Mouse (Mus musculus) layer of hippocampus, postnatal 14 days (tissue): ENCODE results near the gene Gal3st3. TPM values are rescaled to one million over a fixed set of nuclear protein-coding genes. Genes with fewer than 3 reads are reported as not detected.
A peak's percentile ranks its signal among the peaks of the same experiment; 100 is the strongest.

ENCODE experiments used
- DNase-seq, 2 experiments: peaks; one replicate each; pipeline ENCODE4 v3.0.0; 2021 to 2022; ENCODE audit warnings: low spot score in 2 of 2, mixed read lengths in 1 of 2
- long read RNA-seq, 2 experiments: library from polyadenylated mRNA; stranded (forward); transcript quantifications; one replicate each; pipeline ENCODE4 v2.0.0; 2021
- total RNA-seq, 2 experiments: library from RNA; stranded (reverse); gene quantifications; 2 replicates each; pipeline ENCODE4 v1.2.3; 2021

Gal3st3 gene
- 100 to 1,000 TPM; 129 to 132 TPM for total RNA-seq
- long read RNA-seq, experiment 1, transcript Gal3st3-201 (3 exons, 2,421 nt) = major isoform, 32 of 37 reads
- long read RNA-seq, experiment 1, partial matches to known transcripts = 1 of 37 reads
- long read RNA-seq, experiment 1, other reads (novel, unspliced or antisense) = 4 of 37 reads
- long read RNA-seq, experiment 2, transcript Gal3st3-201 (3 exons, 2,421 nt) = major isoform, 40 of 45 reads
- long read RNA-seq, experiment 2, partial matches to known transcripts = 0 of 45 reads
- long read RNA-seq, experiment 2, other reads (novel, unspliced or antisense) = 5 of 45 reads

DNA sequence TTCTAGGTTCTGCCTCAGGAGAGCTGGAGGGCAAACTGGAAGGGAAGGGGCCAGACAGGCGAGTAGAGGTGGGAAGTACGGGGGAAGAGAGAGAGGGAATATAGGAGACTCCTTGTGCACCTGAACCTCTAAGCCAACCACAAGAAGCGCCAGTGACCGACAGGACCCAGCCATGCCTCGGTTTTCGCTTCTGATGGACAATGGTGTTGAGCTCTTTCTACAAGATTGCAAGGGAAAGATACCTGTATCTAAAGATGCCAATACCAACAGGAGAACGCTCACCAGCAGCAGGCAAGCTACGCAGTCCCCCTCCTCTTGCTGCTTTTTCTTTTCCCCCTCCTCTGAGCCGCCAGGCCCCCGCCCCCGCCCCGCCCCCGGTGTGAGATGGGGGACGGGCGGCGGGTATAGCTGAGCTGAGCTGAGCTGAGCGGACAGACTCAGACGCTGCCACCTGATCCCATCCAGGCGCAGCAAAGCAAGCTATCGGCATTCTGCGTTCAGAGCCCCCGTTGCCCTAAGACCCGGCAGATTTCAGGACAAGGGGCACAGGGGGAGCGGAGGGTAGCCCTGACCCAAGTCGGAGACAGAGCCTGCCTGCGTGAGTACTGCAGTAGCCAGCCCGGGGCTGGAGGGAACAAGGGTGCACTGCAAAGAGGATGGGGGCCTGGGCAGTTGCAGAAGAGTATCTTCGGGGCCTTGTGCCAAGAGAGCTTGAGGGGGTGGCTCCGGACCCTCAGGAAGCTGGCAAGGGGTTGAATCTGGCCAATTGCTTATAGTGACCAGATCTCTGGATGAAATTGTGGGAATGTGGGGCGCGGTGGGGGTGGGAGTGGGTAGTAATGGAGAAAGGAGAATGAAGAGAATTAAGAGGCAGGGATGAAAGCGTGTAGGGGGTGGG lies at the start of gene Gal3st3:
TSS of gene Gal3st3 (plus strand) at position 429 of the 898 bp plus-strand sequence.
- peak; percentile 52 to 63 for DNase-seq

DNA sequence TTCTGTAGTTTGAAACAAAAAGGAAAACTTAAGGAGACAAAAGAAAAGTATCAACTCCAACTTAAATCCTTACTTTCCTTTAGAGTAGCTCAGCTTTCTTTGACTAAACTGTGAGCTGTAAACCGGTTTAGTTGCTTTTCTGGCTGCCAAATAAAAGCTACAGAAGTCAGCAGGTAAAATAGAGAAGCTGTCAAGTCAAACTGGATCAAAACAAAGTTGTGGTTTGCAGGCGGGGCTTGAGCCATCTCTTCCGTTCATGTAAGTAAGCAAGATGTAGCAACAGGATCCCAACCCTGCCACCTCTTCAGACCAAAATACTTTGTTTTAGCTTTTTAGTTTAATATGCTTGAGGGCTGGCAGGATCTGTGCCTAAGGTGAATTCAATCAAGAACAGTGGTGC lies 41.0 kb upstream of the Gal3st3 start:
- DNase-seq = no peak

DNA sequence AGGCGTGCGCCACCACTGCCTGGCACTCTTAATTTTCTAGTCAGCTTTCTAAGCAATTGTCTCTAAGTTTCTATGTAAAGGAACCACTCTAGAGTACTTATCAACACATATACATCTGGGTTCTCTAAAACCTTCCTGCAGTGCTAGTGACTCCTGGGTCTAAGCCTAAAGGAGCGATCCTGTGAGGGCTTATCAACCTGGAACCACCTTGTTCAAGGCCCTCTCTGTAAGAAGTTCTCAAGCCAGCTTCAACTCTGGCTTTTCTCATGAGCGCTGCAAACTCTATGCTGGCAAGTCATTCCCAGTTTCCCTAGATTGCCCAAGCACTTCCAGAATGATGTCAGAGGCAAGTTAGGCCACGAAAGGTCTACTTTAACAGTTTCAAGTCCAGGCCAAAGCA lies 31.1 kb upstream of the Gal3st3 start:
- no peak for DNase-seq

DNA sequence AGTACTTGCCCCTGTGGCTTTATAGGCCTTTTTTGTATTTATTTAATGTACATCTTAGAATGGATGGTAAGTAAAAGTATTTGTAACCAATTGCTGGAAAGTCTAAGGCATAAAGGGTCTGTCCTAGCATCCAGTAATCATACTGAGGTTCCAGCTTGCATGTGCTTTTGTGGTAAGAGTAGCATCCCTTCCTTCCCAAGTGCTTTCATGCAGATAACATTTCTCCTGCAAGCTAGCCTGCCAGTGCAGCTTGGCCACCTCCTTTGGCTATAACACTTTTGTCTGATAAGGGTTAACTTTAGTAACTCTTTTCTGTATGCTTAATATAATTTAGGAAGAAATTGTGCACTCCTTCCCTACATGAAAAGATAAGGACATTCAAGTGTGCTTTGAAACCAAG lies 30.1 kb upstream of the Gal3st3 start:
- no peak for DNase-seq

DNA sequence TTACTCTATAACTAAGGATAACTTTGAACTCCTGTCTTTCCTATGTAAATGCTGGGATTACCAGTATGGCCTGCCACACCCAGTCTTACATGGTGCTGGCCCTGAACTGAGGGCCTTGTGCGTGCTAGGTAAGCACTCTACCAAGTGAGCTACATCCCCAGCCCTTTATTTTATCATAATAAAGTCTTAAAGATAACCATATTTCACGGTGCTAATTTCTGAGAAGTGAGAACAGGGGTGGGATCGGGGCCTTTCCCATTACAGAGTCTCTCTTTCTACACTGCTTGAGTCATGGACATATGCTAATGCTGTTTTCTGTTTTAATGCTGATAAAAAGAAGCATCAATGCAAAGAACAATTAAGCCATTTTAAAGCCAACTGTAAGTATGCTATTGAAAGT lies 29.3 kb upstream of the Gal3st3 start:
- DNase-seq = no peak

DNA sequence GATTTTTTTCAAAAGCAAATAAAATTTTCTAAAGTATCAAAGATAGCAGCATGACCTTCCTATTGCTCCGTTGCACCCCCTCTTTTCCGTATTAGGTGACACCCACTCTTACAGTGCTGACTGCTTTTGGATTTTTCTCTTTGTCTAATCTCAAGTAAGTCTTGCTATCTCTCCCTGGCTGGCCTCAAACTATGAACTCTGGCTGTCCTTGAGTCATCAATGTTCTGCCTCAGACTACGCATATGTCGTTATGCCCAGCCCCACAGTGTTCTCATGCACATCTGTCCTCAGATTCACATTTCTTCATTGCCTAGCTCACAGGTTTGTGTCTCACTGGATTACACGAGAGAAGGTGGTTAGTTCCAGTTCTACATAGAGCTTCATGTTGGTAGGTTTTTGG lies 28.7 kb upstream of the Gal3st3 start:
- DNase-seq = no peak

DNA sequence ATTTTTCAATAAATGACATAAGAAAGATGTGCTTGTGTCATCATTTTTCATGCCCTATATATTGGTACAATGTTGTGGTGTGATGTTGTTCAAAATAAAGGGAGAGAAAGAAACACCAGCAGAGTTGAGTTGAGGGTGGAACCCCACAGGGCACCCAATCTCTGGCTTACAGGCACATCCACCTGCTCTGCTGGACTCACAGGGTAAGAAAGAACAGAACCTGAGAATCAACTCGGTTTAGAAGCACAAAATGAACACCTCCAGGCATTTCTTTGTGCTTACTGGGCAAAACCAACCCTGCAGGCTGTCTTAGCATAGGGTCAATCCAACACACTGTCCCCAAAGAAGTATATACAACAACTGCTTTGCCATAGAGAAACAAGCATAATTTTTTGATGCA lies 26.7 kb upstream of the Gal3st3 start:
- no peak for DNase-seq

DNA sequence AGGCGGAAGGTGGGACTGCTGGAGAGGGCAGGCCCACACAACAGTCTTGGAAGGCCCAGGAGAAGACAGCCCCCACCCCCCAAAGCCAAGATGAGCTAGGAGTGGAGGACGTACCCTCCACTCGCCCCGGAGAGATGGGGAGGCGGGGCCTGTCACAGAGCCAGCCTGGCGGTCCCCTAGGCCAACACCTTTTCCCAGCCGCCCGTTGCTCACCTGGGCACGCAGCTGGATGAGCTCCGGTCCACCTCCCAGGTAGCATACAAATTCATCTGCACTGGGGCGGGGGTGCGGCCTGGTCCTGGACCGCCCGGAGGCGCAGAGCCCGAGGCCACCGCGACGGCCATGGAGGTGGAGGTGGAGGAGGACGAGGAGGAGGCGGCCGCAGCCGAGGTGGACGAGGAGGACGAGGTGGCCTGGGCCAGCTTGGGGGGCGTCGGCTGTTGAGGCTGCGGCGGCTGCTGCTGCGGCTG lies 25.8 kb upstream of the Gal3st3 start:
- DNase-seq = peak; percentile 27 to 34

DNA sequence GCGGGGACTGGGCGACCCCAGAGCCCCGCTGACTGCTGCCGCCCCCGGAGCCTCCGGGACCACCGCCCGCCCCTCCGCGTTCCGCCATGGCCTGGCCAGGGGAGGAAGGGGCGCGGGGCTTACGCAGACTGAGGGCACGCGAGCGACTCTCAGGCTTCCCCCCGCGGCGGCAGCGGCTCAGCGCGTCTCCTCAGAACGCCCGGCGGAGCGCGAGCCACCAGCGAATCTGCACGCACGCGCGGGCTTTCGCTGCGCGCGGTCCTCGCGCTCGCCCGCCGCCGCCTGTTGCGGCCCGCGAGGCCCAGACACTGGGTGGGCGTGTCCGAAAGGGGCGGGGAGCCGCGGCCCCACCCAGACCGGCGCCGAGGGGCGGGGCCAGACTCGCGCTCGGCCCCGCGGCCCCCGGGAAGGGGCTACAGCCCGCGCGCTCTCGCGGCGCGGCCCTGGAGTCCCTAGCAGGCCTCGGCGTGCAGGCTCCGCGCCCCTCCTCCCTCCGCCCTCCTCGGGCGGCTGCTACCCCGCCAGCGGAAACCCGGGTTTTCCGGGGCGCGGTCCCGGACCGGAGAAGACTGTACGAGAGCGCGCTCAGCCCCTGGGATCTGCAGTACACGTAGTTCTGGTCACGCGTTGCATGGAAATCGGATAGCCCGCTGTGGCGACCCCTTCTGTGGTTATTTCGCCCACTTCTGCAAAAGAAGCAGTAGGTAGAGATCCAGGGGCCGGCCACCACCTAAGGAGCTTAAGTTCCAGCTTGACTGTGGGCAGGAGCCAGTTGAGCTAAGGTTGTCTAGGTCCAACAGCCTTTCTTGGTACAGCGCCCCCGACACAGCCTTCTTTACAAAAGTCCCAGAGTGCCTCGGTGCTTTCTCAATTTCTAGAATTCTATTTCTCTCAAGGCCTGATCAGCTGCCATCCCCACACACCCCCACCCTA lies 25.1 kb upstream of the Gal3st3 start, which contains the start of gene Pacs1:
TSS of gene Pacs1 (minus strand) at position 319 of the 933 bp plus-strand sequence.
- peak; percentile 85 to 88 for DNase-seq

DNA sequence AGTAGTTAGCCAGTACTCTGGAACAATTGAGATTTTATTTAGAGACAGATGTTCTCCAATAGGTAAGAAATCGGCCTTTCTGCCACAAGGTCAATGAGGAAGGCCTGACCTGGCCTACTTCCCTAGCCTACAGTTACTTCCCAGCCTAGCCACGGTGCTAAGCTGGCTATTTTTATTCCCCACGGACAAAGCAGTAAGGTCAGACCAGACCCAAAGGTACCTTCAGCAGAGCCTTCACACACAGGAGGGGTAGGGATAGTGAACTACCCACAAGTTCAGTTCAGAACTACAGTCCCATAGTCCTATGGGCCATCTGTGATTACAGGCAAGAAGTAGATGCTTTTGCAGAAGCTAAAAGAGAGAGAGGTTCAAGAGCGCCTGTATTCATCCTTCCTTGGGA lies 24.2 kb upstream of the Gal3st3 start:
- no peak for DNase-seq

DNA sequence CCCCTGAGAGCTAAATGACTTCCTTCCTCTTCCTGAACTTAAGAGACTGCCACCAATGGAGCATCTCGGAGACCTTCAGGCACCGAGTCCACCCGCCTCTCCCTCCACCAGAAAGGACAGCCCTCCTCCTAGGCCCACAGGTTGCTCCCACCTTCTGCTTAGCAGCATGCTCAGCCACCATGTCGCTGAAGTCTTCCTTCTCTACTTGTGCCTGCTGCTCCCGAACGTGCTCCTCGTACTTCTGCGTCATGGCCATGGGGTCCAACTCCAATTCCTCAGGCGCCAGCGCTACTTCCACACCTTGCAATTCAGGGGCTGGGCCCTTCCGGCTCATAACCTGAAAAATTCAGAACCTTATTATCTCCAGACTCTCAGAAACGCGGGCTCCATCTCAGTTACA lies 23.5 kb upstream of the Gal3st3 start:
- no peak for DNase-seq

DNA sequence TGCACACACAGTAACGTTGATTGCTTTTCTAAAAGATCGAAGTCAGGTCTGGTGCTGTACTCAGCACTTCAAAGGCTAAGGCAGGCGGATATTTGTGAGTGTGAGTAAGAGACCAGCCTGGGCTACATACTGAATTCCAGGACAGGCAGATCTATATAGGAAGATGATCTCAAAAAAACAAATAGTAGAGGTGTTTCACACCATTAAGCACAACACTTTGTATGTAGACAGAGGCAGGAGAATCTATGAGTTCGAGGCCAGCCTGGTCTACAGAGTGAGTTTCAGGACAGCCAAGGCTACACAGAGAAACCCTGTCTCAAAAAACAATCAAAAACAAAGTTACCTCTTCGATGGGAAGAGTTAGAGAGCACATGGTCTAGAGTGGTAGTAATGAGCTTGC lies 22.4 kb upstream of the Gal3st3 start:
- DNase-seq = no peak

DNA sequence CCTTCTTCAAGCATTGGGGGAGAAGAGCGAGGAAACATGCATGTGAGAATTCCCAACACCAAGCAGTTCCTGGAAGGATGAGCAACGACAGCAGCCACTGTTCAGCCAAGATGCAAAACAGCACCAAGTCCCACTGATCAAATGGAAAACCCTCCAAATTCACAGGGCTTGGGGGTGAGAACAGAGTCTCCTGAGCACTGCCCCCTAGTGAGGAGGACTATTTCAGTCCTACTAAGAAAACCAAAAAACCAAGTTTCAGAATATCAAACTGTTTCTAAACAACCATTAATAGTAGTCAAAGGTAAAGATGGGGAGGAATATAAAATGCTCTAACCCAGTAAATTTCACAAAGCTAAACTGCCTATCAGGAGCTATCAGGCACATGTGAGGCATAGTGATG lies 21.6 kb upstream of the Gal3st3 start:
- no peak for DNase-seq

DNA sequence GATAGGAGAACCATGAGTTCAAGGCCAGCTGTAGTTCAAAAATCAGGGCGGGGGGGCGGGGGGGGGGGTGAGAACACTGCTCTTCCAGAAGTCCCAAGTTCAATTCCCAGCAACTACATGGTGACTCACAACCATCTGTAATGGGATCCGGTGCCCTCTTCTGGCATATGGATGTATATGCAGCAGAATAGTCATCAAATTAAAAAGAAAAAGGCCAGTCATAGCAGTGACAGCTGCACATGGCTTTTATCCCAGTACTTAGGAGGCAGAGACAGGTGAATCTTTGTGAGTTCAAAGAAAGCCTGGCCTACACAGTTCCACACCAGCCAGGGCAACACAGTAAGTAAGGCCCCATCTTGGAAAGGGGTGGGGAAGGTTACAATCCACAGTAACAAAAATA lies 21.0 kb upstream of the Gal3st3 start:
- DNase-seq = no peak

DNA sequence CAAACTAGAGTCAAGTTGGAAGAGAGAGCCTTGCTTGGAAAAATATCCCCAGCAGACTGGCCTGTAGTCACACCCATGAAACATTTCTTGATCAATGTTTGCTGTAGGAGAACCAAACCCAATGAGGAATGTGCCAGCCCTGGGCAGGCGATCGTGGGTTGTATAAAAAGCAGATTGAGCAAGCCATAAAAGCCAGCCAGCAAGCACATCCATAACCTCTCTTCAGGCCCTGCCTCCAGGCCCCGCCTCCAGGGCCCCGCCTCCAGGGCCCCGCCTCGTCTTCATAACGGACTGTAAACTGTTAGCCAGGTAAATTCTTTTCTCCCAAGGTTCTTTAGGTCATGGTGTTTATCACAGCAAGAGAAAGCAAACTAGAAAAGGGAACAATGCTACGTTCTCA lies 19.8 kb upstream of the Gal3st3 start:
- no peak for DNase-seq

DNA sequence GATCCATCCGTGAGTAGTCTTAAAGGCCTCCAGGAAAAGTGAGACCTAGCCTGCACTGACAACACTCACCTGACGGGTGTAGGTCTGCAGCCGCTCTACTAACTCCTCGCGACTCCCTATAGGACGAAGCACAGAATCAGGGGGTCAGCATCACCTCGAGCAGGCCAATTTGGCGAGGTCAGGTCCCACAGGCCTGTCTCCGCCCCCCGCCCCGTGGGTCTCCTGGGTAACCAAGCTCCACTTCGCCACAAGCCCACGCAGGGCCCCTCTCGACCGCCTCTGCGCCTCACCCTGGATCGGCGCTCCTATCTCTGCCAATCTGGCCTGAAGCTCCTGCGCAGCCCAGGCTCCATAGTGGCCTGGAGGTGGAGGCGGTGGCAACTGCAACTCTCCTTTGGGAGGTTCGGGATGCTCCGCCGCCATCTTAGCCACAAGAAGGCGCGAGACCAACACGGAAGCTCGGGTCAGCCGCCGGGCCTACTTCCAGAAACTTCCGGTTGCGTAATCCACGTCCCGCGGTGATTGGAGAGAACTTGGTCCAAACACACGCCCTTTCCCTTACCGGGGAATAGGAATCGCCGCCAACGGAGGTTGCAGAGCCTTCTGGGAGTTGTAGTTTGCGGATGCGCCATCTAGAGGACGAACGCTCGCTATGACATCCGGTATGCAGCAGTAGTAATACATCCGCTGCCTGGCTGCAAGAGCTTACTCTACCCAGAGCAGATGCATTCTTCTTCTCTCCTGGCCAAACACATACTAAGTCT lies 3.0 kb upstream of the Gal3st3 start, which contains the start of gene Sf3b2:
TSS of gene Sf3b2 (minus strand) at position 484 of the 764 bp plus-strand sequence.
- DNase-seq = peak; percentile 99 to 100

DNA sequence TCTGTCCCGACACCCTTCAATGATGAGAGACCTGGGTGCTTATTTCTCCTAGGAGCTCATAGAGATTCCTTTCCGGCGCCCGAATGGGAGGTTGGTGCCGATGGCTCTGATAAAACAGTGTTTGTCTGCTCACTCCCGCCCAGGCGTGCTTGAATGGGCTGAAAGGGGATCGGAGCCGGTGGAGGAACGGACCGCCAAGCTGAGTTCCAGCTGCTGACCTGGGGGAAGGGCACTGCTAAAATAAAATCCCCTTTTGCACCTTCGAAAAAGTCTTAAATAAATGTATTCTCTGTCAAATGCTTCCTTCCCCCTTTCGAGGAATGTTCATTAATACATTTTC lies 2.4 kb upstream of the Gal3st3 start:
- no peak for DNase-seq

DNA sequence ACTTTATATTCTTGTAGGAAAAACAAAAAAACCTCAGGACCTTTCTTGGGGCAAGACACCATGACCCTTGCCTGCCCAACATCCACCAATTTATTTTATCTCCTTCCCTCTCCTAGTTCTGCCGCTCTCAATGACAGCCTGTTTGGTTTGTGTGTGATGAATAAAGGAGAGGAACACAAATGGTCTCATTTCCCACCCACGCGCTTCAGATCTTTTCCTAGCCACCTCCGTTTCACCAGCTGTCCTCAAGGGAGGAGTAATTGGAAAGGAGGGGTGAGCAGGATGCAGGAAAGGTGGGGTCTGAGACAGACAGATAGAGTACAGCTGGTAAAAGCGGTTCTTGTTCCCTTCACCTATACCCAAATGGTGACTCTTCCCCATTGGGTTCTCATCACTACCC lies 1.5 kb upstream of the Gal3st3 start:
- peak; percentile 48 to 75 for DNase-seq

DNA sequence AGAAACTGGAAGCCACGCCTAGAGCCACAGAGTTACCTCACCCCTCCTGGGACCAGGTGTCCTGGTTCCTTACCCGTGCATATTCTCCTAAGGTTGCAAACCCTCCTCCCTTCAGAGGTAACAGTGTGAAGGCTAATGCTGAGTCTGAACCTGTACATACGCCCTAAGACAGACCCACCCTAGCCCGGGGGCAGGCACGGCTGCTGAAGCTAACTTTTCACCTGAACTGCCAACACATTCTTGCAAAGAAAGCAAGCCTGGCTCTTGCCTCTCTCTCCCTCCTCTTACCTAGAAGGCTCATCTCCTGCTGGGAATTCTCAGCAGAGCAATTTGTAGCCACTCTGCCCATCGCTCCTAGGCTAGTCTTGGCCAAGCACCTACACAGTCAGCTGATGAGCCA lies 2.5 kb downstream of the Gal3st3 start:
- no peak for DNase-seq

DNA sequence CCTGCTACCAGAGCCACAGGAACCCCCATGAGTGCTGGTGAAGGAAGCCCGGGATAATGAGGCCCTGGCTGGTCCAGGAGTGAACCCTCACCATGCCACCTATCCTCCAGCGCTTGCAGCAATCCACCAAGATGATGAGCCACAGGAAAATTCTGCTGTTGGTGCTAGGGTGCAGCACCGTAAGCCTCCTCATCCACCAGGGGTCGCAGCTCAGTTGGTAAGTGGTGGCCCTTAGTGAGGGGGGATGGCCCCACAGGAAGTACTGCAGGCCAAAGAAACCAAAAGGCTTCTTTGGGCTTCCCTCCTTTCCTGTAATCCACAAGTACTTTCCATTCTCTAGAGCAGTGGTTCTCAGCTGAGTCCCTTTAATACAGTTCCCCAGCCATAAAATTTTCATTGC lies 4.3 kb downstream of the Gal3st3 start:
- DNase-seq = no peak
